Mouse (Mus musculus): Measurements from ENCODE around the gene Hopx. TPM values are rescaled to one million over a fixed set of nuclear protein-coding genes. Genes with fewer than 3 reads are reported as not detected.

Gene Hopx
- total and polyA plus RNA-seq, 3 experiments: 26.8 to 43.4 TPM; not detected in 1

GRCm38 (mm10) chr5:77073794-77074193 is 41.1 kb downstream of the Hopx start:
- Histone ChIP-seq H3K9me3 (replicated peaks; ENCODE audit: insufficient read depth, low read length) (no peaks in the 10 kb centered on the region), H3K27me3 (ENCODE audit: control insufficient read depth in 1 of 2, insufficient read depth in 2 of 2, low read length in 2 of 2) (no peaks in the 10 kb centered on the region), H3K36me3 (ENCODE audit: control insufficient read depth in 1 of 2, insufficient read depth in 2 of 2, low read length in 2 of 2) (no peaks in the 10 kb centered on the region), H3K4me1 (ENCODE audit: control insufficient read depth in 1 of 2, insufficient read depth in 2 of 2, low read length in 2 of 2) (no peaks in the 10 kb centered on the region; a peak in 2 of 4 replicates), H3K79me2 (ENCODE audit: control insufficient read depth, insufficient read depth, low read length, poor library complexity) (no peaks in the 10 kb centered on the region), H3K4me3 (ENCODE audit: control insufficient read depth in 1 of 2, insufficient read depth in 1 of 2, low read depth in 2 of 2, low read length in 2 of 2) (peak overlapping the region; percentile 42 to 47), H3K27ac (ENCODE audit: control insufficient read depth, low read depth, low read length) (no peak overlapping the region), H3K9ac (ENCODE audit: control insufficient read depth, low read depth, low read length, poor library complexity, severe bottlenecking) (0 out of 2 replicates have a peak overlapping the region, but pooled peaks have one; percentile 5)
- TF ChIP-seq MEF2A (IDR thresholded peaks at IDR 0.05; ENCODE audit: extremely low read depth, insufficient replicate concordance, low read depth, low read length, poor library complexity, severe bottlenecking) (0 out of 2 replicates have a peak, but pooled peaks have one; percentile 14), ZC3H11A (IDR thresholded peaks at IDR 0.05; ENCODE audit: low read depth, low read length) (no peak), USF1 (IDR thresholded peaks at IDR 0.05; ENCODE audit: low read depth, low read length) (peak; percentile 85), NRF1 (IDR thresholded peaks at IDR 0.05; ENCODE audit: insufficient read depth, low read depth, low read length, poor library complexity, severe bottlenecking) (0 out of 2 replicates have a peak, but pooled peaks have one; percentile 14), MXI1 (IDR thresholded peaks at IDR 0.05; ENCODE audit: low read depth, low read length) (peak; percentile 51; the same call in 1 of the 2 replicates), NELFE (IDR thresholded peaks at IDR 0.05; ENCODE audit: low read depth, low read length) (no peak), ZMIZ1 (IDR thresholded peaks at IDR 0.05; ENCODE audit: low read depth, low read length) (no peak), RCOR1 (IDR thresholded peaks at IDR 0.05; ENCODE audit: low read depth, low read length) (no peak), SIN3A (IDR thresholded peaks at IDR 0.05; ENCODE audit: low read length) (peak; percentile 59; the same call in 1 of the 2 replicates), CHD2 (IDR thresholded peaks at IDR 0.05; ENCODE audit: low read length) (no peak), BHLHE40 (IDR thresholded peaks at IDR 0.05; ENCODE audit: borderline replicate concordance, low read depth, low read length) (no peak), USF2 (IDR thresholded peaks at IDR 0.05; ENCODE audit: borderline replicate concordance in 1 of 2, insufficient read depth in 1 of 2, low read depth in 1 of 2, low read length in 2 of 2) (peak in 1 of 2 experiments; percentile 59; a peak in 2 of 4 replicates), MAX (IDR thresholded peaks at IDR 0.05; ENCODE audit: low read length) (peak; percentile 89), ZKSCAN1 (IDR thresholded peaks at IDR 0.05; ENCODE audit: low read depth, low read length) (no peak), CHD1 (IDR thresholded peaks at IDR 0.05; ENCODE audit: low read depth, low read length) (no peak), UBTF (IDR thresholded peaks at IDR 0.05; ENCODE audit: borderline replicate concordance, insufficient read depth, low read depth, low read length) (no peak), TAL1 (IDR thresholded peaks at IDR 0.05; ENCODE audit: low read length) (no peak), JUND (IDR thresholded peaks at IDR 0.05; ENCODE audit: low read depth, low read length) (no peak), GATA1 (IDR thresholded peaks at IDR 0.05; ENCODE audit: low read depth, low read length) (peak; percentile 29; the same call in 1 of the 2 replicates), MAZ (IDR thresholded peaks at IDR 0.05; ENCODE audit: low read depth, low read length) (no peak), TBP (IDR thresholded peaks at IDR 0.05; ENCODE audit: low read depth, low read length) (0 out of 2 replicates have a peak, but pooled peaks have one; percentile 28), POLR2A (IDR thresholded peaks at IDR 0.05; ENCODE audit: control insufficient read depth in 1 of 2, insufficient read depth in 1 of 2, low read depth in 1 of 2, low read length in 2 of 2, poor library complexity in 1 of 2) (no peak), POLR2AphosphoS5 (IDR thresholded peaks at IDR 0.05; ENCODE audit: borderline replicate concordance, low read depth, low read length) (no peak), ETS1 (IDR thresholded peaks at IDR 0.05; ENCODE audit: low read depth, low read length) (peak; percentile 47; the same call in 1 of the 2 replicates)
- DNase-seq (ENCODE audit: low read depth, low spot score): peak; percentile 65
